22 mouse cellular contexts compared by ENCODE assay signal in the genomic region with DNA sequence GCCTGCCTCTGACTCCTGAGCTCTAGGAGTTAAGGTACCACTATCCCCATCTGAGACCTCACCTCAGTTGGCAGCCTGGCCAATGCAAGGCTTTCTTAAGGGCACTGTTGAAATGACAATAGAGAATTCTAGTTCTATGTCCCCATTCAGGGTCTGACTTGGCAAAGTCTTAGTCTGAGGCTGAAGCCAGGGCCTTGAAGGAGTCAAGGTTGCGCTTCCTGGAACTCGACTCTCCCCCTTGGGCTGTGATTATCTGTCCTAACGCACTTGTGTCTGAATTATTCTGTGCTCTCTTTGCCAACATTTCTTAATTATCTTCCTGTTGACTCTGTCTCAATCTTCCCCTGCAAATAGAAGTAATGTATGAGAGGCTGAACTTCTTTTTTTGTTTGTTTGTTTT. TPM values are rescaled to one million over a fixed set of nuclear protein-coding genes. Genes with fewer than 3 reads are reported as not detected.
DNase-seq lines count a peak whose midpoint lies in the region; ATAC-seq lines count a peak whose summit lies in the region.
"Had no signal": no experiment of that assay in that cellular context is flagged by ENCODE, and none has a peak within 500 bp of the region (broad histone marks: within the 10 kb centered on the region; RNA-seq: fewer than 3 reads in every experiment).

No protein-coding gene starts in this region.

- no peak for ATAC-seq in hindbrain, embryonic 11.5 days (ENCODE audit: low FRiP score)
- ATAC-seq: forebrain, embryonic 14.5 days; intestine, embryonic 15.5 days had no signal

- H3K4me3 ChIP-seq in hindbrain, embryonic 11.5 days (ENCODE audit: low read depth, low read length) = no peak overlapping the region
- H3K4me3 ChIP-seq: embryonic facial prominence, embryonic 10.5 days; forebrain, embryonic 10.5 days; heart, adult 2 months; heart, embryonic 15.5 days; intestine, embryonic 15.5 days had no signal

- no peaks in the 10 kb centered on the region for H3K4me1 ChIP-seq in hindbrain, embryonic 11.5 days (replicated peaks; ENCODE audit: control insufficient read depth, insufficient read depth, low read length)
- H3K4me1 ChIP-seq: embryonic facial prominence, embryonic 10.5 days; forebrain, embryonic 10.5 days; heart, embryonic 15.5 days; intestine, embryonic 15.5 days had no signal

- DNase-seq in ovary, adult 18-20 months (ENCODE audit: low spot score) = peak; percentile 64
- no peak for DNase-seq in ovary, postnatal 14 days (ENCODE audit: low spot score)
- DNase-seq in adrenal gland, adult 8-10 months = peak; percentile 71
- peak; percentile 18 to 64 for DNase-seq in adrenal gland, postnatal 36 days
- no peak for DNase-seq in left cerebral cortex, adult 11 months (ENCODE audit: low spot score)
- no peak for DNase-seq in liver
- DNase-seq in hindbrain, embryonic 11.5 days (ENCODE audit: low spot score) = no peak
- DNase-seq: cerebellum, adult 18-20 months; cerebellum, adult 9-11 months; heart, postnatal 14 days had no signal

- H3K9me3 ChIP-seq in hindbrain, embryonic 11.5 days (ENCODE audit: control insufficient read depth, low read length) = no peaks in the 10 kb centered on the region
- H3K9me3 ChIP-seq: heart, embryonic 15.5 days; intestine, embryonic 15.5 days had no signal

- H3K4me2 ChIP-seq in hindbrain, embryonic 11.5 days (replicated peaks; ENCODE audit: low read depth, low read length) = no peak overlapping the region
- H3K4me2 ChIP-seq: heart, embryonic 11.5 days; heart, embryonic 15.5 days; hindbrain, embryonic 14.5 days; intestine, embryonic 15.5 days had no signal

- H3K9ac ChIP-seq in hindbrain, embryonic 11.5 days (ENCODE audit: low read depth, low read length) = no peak overlapping the region
- H3K9ac ChIP-seq: heart, embryonic 15.5 days; hindbrain, embryonic 14.5 days; intestine, embryonic 15.5 days had no signal

- no peaks in the 10 kb centered on the region for H3K27me3 ChIP-seq in hindbrain, embryonic 11.5 days (ENCODE audit: control insufficient read depth, insufficient read depth, low read length)
- H3K27me3 ChIP-seq: intestine, embryonic 15.5 days had no signal

- no peaks in the 10 kb centered on the region for H3K36me3 ChIP-seq in hindbrain, embryonic 11.5 days (ENCODE audit: control insufficient read depth, insufficient read depth, low read length)
- H3K36me3 ChIP-seq: embryonic facial prominence, embryonic 10.5 days; forebrain, embryonic 10.5 days; heart, embryonic 15.5 days; intestine, embryonic 15.5 days had no signal

- WGBS in hindbrain, embryonic 11.5 days = 94% methylated on average over 3 of the region's 3 CpGs

- no peak overlapping the region for H3K27ac ChIP-seq in hindbrain, embryonic 11.5 days (ENCODE audit: low read depth, low read length)
- H3K27ac ChIP-seq: embryonic facial prominence, embryonic 10.5 days; forebrain, embryonic 10.5 days; heart, adult 2 months; heart, embryonic 15.5 days; hindbrain, embryonic 14.5 days; intestine, embryonic 15.5 days had no signal

RNA-seq across cellular contexts. Expression of gene Olfr49, which starts 15.9 kb away (rescaled TPM):
- under 1 TPM in 1 of 4 experiments, not detected in 3; 0.05 TPM for total RNA-seq in adrenal gland, adult 8-10 months (2022)
- not detected for total RNA-seq in adrenal gland, postnatal 36 days (2021)
- polyA plus RNA-seq in hindbrain, embryonic 11.5 days (2014; fragmentation: Nextera tagmentation; extraction: Ambion mirVana) = not detected in 2 replicates
- total RNA-seq: ES-E14; gastrocnemius, adult 8-10 months; gastrocnemius, postnatal 4 days; heart, adult 2 months; heart, postnatal 14 days; hematopoietic stem cell, adult 5-6 weeks had no signal
- polyA plus RNA-seq: embryonic facial prominence, embryonic 10.5 days; forebrain, embryonic 10.5 days; forebrain, embryonic 14.5 days; heart, adult 2 months; heart, embryonic 11.5 days; hindbrain, embryonic 14.5 days; intestine, embryonic 15.5 days had no signal

RNA-seq across cellular contexts. Expression of gene Abhd4, which starts 46.7 kb away (rescaled TPM):
- 100 to 1,000 TPM; 810 to 947 (median 895) TPM for total RNA-seq in adrenal gland, adult 8-10 months (2022)
- 100 to 1,000 TPM; 479 to 663 TPM for total RNA-seq in adrenal gland, postnatal 36 days (2021)
- polyA plus RNA-seq in hindbrain, embryonic 11.5 days (2014; fragmentation: Nextera tagmentation; extraction: Ambion mirVana) = 44.0 and 47.2 TPM in 2 replicates

RNA-seq across cellular contexts. Expression of gene Dad1, which starts 46.8 kb away (rescaled TPM):
- 100 to 1,000 TPM; 387 to 496 (median 428) TPM for total RNA-seq in adrenal gland, adult 8-10 months (2022)
- total RNA-seq in adrenal gland, postnatal 36 days (2021) = 100 to 1,000 TPM; 341 to 382 TPM
- 270 and 300 TPM in 2 replicates for polyA plus RNA-seq in hindbrain, embryonic 11.5 days (2014; fragmentation: Nextera tagmentation; extraction: Ambion mirVana)

RNA-seq across cellular contexts. Expression of gene Oxa1l, which starts 60.0 kb away (rescaled TPM):
- 100 to 1,000 TPM in 1 of 4 experiments, 10 to 100 TPM in 3; 88.8 to 106 (median 90.6) TPM for total RNA-seq in adrenal gland, adult 8-10 months (2022)
- total RNA-seq in adrenal gland, postnatal 36 days (2021) = 100 to 1,000 TPM in 1 of 2 experiments, 10 to 100 TPM in 1; 81.8 to 102 TPM
- 46.7 and 47.2 TPM in 2 replicates for polyA plus RNA-seq in hindbrain, embryonic 11.5 days (2014; fragmentation: Nextera tagmentation; extraction: Ambion mirVana)

Comparison
In these comparisons a context has a peak if more than half of its experiments do, and no peak if none do; other contexts are left out.
1. DNase-seq: peak in ovary, adult 18-20 months (single experiment), adrenal gland, adult 8-10 months (single experiment) and adrenal gland, postnatal 36 days (2 of 2); none in ovary, postnatal 14 days (single experiment), left cerebral cortex, adult 11 months (single experiment), liver (single experiment) and hindbrain, embryonic 11.5 days (single experiment).